Mouse (Mus musculus): ENCODE results near the gene Gabrg3.

DNA sequence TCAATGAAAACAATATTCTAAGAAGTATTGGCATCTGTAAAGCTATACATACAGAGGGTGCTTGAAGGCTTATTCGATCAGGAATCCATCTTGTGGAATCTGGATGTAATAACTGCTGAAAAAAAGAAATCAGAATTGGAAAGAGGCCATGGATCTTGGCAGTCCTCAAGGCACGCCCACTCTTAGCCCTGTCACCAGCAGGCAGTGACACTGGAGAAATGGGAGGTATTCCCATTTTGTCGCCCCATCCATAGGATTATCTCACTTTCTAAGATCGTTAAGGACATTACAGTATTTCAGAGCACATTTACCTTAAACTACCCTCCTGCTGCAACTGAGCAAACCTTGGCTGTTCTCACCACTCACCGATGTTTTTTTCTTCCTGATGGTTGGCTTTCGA, 657.8 kb downstream of the Gabrg3 start:
- TF ChIP-seq CTCF (IDR thresholded peaks at IDR 0.05; ENCODE audit: control insufficient read depth, insufficient read depth, insufficient read length) = no peak
- no peak for TF ChIP-seq FOSL1 (IDR thresholded peaks at IDR 0.05; ENCODE audit: insufficient read depth, low read length, poor library complexity, severe bottlenecking)

Measured in C2C12 (cell line).